Mouse (Mus musculus) erythroid progenitor cell, adult 5-6 weeks (primary cell): ENCODE results near the gene Utp15. TPM values are rescaled to one million over a fixed set of nuclear protein-coding genes. Genes with fewer than 3 reads are reported as not detected.

Experiments used
- total RNA-seq, 2 experiments: library from RNA; stranded (forward) in 1 of 2; stranded (reverse) in 1 of 2; fragments of 150-400 nt in 1 of 2; fragments of 186-747, 209-891 nt in 1 of 2; gene quantifications; 2 replicates each; pipeline versions ENCODE4 v1.2.3 to v1.2.4; 2015 to 2017; ENCODE audit warnings: low replicate concordance in 2 of 2

The Utp15 gene
- total RNA-seq, 2 experiments from 2014 or later, result 4.7 to 6.3 TPM

Other genes starting within 250 kb of the Utp15 start
- 1.4 TPM in 1 of 2 replicates, not detected in the other for gene Arhgef28, start 56.6 kb downstream of the Utp15 start, total RNA-seq (2015; ENCODE audit: low replicate concordance)
- gene Arhgef28, start 56.6 kb downstream of the Utp15 start, total RNA-seq (2017; ENCODE audit: low replicate concordance), result 0.64 TPM in 1 of 2 replicates, not detected in the other
- 10.5 and 13.4 TPM in 2 replicates for gene Ankra2, start within 50 bp of the Utp15 start, total RNA-seq (2015; ENCODE audit: low replicate concordance)
- 9.2 and 15.7 TPM in 2 replicates for gene Ankra2, start within 50 bp of the Utp15 start, total RNA-seq (2017; ENCODE audit: low replicate concordance)
- not detected in 2 replicates for gene Gm21976, start 16.8 kb upstream of the Utp15 start, total RNA-seq (2015; ENCODE audit: low replicate concordance)
- not detected in 2 replicates for gene Gm21976, start 16.8 kb upstream of the Utp15 start, total RNA-seq (2017; ENCODE audit: low replicate concordance)
- gene Btf3, start 54.0 kb upstream of the Utp15 start, total RNA-seq (2015; ENCODE audit: low replicate concordance), result 342 and 418 TPM in 2 replicates
- gene Btf3, start 54.0 kb upstream of the Utp15 start, total RNA-seq (2017; ENCODE audit: low replicate concordance), result 341 and 451 TPM in 2 replicates
- gene Foxd1, start 91.2 kb upstream of the Utp15 start, total RNA-seq (2015; ENCODE audit: low replicate concordance), result not detected in 2 replicates
- gene Foxd1, start 91.2 kb upstream of the Utp15 start, total RNA-seq (2017; ENCODE audit: low replicate concordance), result not detected in 2 replicates
- gene Gm10320, start 229.0 kb upstream of the Utp15 start, total RNA-seq (2015; ENCODE audit: low replicate concordance), result not detected in 2 replicates
- gene Gm10320, start 229.0 kb upstream of the Utp15 start, total RNA-seq (2017; ENCODE audit: low replicate concordance), result 0.45 TPM in 1 of 2 replicates, not detected in the other